Mouse (Mus musculus): Measurements from ENCODE around the gene Tnrc6b. TPM values are rescaled to one million over a fixed set of nuclear protein-coding genes. Genes with fewer than 3 reads are reported as not detected.

The Tnrc6b gene
- polyA plus RNA-seq, 1 experiment = 13.3 TPM

GRCm38 (mm10) chr15:80748979-80749378 lies 37.9 kb downstream of the Tnrc6b start:
- Histone ChIP-seq H3K4me3 (ENCODE audit: low read depth, low read length) (no peak overlapping the region), H3K27me3 (ENCODE audit: control insufficient read depth, insufficient read depth, low read length) (no peaks in the 10 kb centered on the region), H3K27ac (ENCODE audit: insufficient read depth, low read depth, low read length) (no peak overlapping the region), H3K4me1 (ENCODE audit: control insufficient read depth, insufficient read depth, insufficient read length, low read length) (no peaks in the 10 kb centered on the region), H3K36me3 (ENCODE audit: control insufficient read depth, insufficient read depth, low read length) (no peaks in the 10 kb centered on the region)
- WGBS = 70% methylated on average over 5 of the region's 5 CpGs
- no peak for TF ChIP-seq CTCF (IDR thresholded peaks at IDR 0.05; ENCODE audit: extremely low read depth, insufficient read length, insufficient replicate concordance, low read depth, low read length)
- TF ChIP-seq POLR2A (IDR thresholded peaks at IDR 0.05; ENCODE audit: low read depth, low read length) = no peak

GRCm38 (mm10) chr15:80753351-80753750 lies 42.2 kb downstream of the Tnrc6b start:
- no peaks in the 10 kb centered on the region for H3K4me1 ChIP-seq (ENCODE audit: control insufficient read depth, insufficient read depth, insufficient read length, low read length)
- TF ChIP-seq POLR2A (IDR thresholded peaks at IDR 0.05; ENCODE audit: low read depth, low read length) = no peak
- H3K4me3 ChIP-seq (ENCODE audit: low read depth, low read length) = no peak overlapping the region
- no peaks in the 10 kb centered on the region for H3K27me3 ChIP-seq (ENCODE audit: control insufficient read depth, insufficient read depth, low read length)
- H3K36me3 ChIP-seq (ENCODE audit: control insufficient read depth, insufficient read depth, low read length) = no peaks in the 10 kb centered on the region
- no peak overlapping the region for H3K27ac ChIP-seq (ENCODE audit: insufficient read depth, low read depth, low read length)
- WGBS = 85% methylated on average over 6 of the region's 6 CpGs

GRCm38 (mm10) chr15:80754103-80754502 lies 43.0 kb downstream of the Tnrc6b start:
- TF ChIP-seq POLR2A (IDR thresholded peaks at IDR 0.05; ENCODE audit: low read depth, low read length) (no peak), CTCF (IDR thresholded peaks at IDR 0.05; ENCODE audit: extremely low read depth, insufficient read length, insufficient replicate concordance, low read depth, low read length) (no peak)
- H3K27ac ChIP-seq (ENCODE audit: insufficient read depth, low read depth, low read length) = no peak overlapping the region
- WGBS = 87% methylated on average over 1 of the region's 1 CpGs

GRCm38 (mm10) chr15:80759451-80759850 lies 48.3 kb downstream of the Tnrc6b start:
- H3K4me3 ChIP-seq (ENCODE audit: low read depth, low read length) = no peak overlapping the region
- peaks cover 3% of the 10 kb centered on the region; the same call in 1 of the 2 replicates for H3K4me1 ChIP-seq (ENCODE audit: control insufficient read depth, insufficient read depth, insufficient read length, low read length)
- H3K27me3 ChIP-seq (ENCODE audit: control insufficient read depth, insufficient read depth, low read length) = no peaks in the 10 kb centered on the region
- H3K27ac ChIP-seq (ENCODE audit: insufficient read depth, low read depth, low read length) = no peak overlapping the region
- TF ChIP-seq CTCF (IDR thresholded peaks at IDR 0.05; ENCODE audit: extremely low read depth, insufficient read length, insufficient replicate concordance, low read depth, low read length) (no peak), POLR2A (IDR thresholded peaks at IDR 0.05; ENCODE audit: low read depth, low read length) (no peak)
- WGBS = 92% methylated on average over 9 of the region's 9 CpGs
- no peaks in the 10 kb centered on the region; the same call in 1 of the 2 replicates for H3K36me3 ChIP-seq (ENCODE audit: control insufficient read depth, insufficient read depth, low read length)

More at GRCm38 (mm10) chr15:80754103-80754502, 43.0 kb downstream of the Tnrc6b start:
- no peaks in the 10 kb centered on the region for H3K4me1 ChIP-seq (ENCODE audit: control insufficient read depth, insufficient read depth, insufficient read length, low read length)
- no peaks in the 10 kb centered on the region for H3K36me3 ChIP-seq (ENCODE audit: control insufficient read depth, insufficient read depth, low read length)
- H3K27me3 ChIP-seq (ENCODE audit: control insufficient read depth, insufficient read depth, low read length) = no peaks in the 10 kb centered on the region
- no peak overlapping the region for H3K4me3 ChIP-seq (ENCODE audit: low read depth, low read length)

GRCm38 (mm10) chr15:80760504-80760903 lies 49.4 kb downstream of the Tnrc6b start:
- H3K4me1 ChIP-seq (ENCODE audit: control insufficient read depth, insufficient read depth, insufficient read length, low read length) = peaks cover 3% of the 10 kb centered on the region; the same call in 1 of the 2 replicates
- TF ChIP-seq CTCF (IDR thresholded peaks at IDR 0.05; ENCODE audit: extremely low read depth, insufficient read length, insufficient replicate concordance, low read depth, low read length) (no peak), POLR2A (IDR thresholded peaks at IDR 0.05; ENCODE audit: low read depth, low read length) (no peak)
- no peaks in the 10 kb centered on the region for H3K27me3 ChIP-seq (ENCODE audit: control insufficient read depth, insufficient read depth, low read length)
- H3K4me3 ChIP-seq (ENCODE audit: low read depth, low read length) = no peak overlapping the region
- no peaks in the 10 kb centered on the region; the same call in 1 of the 2 replicates for H3K36me3 ChIP-seq (ENCODE audit: control insufficient read depth, insufficient read depth, low read length)
- WGBS = 89% methylated on average over 3 of the region's 3 CpGs
- no peak overlapping the region for H3K27ac ChIP-seq (ENCODE audit: insufficient read depth, low read depth, low read length)

DNA sequence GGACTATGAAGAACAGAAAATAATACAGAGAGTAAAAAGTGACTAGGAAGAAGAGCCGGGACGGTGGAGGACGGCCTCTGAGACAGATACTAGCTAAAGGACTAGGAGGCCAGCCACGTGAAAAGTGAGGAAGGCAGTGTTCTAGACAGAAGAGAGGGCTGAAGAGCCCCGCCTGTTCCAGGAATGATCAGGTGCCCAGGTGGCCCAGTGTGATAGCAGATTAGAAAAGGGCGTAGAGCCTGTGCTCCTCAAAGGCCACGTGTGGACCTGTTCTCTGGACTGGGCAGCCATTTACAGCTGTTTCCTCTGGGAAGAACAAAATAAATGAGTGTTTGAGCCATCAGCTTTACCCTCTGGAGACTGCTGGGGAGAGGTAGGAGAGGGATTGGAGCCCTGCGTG lies 49.8 kb downstream of the Tnrc6b start:
- Histone ChIP-seq H3K4me3 (ENCODE audit: low read depth, low read length) (no peak overlapping the region), H3K27me3 (ENCODE audit: control insufficient read depth, insufficient read depth, low read length) (no peaks in the 10 kb centered on the region), H3K4me1 (ENCODE audit: control insufficient read depth, insufficient read depth, insufficient read length, low read length) (peaks cover 3% of the 10 kb centered on the region; the same call in 1 of the 2 replicates), H3K36me3 (ENCODE audit: control insufficient read depth, insufficient read depth, low read length) (no peaks in the 10 kb centered on the region; the same call in 1 of the 2 replicates), H3K27ac (ENCODE audit: insufficient read depth, low read depth, low read length) (no peak overlapping the region)
- TF ChIP-seq CTCF (IDR thresholded peaks at IDR 0.05; ENCODE audit: extremely low read depth, insufficient read length, insufficient replicate concordance, low read depth, low read length) = no peak
- no peak for TF ChIP-seq POLR2A (IDR thresholded peaks at IDR 0.05; ENCODE audit: low read depth, low read length)
- 53% methylated on average over 8 of the region's 8 CpGs for WGBS

DNA sequence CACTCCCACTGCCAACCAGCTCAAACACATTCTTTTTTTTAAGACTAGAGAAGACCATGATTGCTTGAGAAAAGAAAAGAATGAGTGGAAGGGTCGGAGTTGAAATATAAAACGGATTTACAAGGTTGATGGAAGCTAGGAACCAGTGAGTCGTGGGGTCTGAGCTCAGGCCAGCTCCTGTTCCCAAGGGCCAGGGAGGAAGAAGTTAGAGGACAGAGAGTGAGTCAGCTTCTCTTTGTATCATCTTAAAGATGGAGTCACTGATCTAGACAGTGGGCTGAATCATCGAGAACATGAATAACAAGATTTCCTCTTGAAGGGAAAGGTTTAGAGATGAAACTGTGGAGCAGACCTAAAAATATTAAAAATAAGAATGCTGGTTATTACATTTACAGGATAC lies 51.5 kb downstream of the Tnrc6b start:
- Histone ChIP-seq H3K4me1 (ENCODE audit: control insufficient read depth, insufficient read depth, insufficient read length, low read length) (peaks cover 3% of the 10 kb centered on the region; the same call in 1 of the 2 replicates), H3K27me3 (ENCODE audit: control insufficient read depth, insufficient read depth, low read length) (no peaks in the 10 kb centered on the region), H3K27ac (ENCODE audit: insufficient read depth, low read depth, low read length) (no peak overlapping the region), H3K4me3 (ENCODE audit: low read depth, low read length) (no peak overlapping the region), H3K36me3 (ENCODE audit: control insufficient read depth, insufficient read depth, low read length) (no peaks in the 10 kb centered on the region; the same call in 1 of the 2 replicates)
- TF ChIP-seq CTCF (IDR thresholded peaks at IDR 0.05; ENCODE audit: extremely low read depth, insufficient read length, insufficient replicate concordance, low read depth, low read length) (no peak), POLR2A (IDR thresholded peaks at IDR 0.05; ENCODE audit: low read depth, low read length) (no peak)
- 92% methylated on average over 4 of the region's 4 CpGs for WGBS
